Mouse (Mus musculus) gastrocnemius, adult 18-20 months (tissue): ENCODE results near the gene Zfp512. TPM values are rescaled to one million over a fixed set of nuclear protein-coding genes. Genes with fewer than 3 reads are reported as not detected.

Experiments
- DNase-seq: peaks from one replicate; pipeline ENCODE4 v3.0.0; 2021; ENCODE audit warnings: low spot score
- total RNA-seq, 2 experiments: library from RNA; stranded (reverse); gene quantifications; 2 replicates each; pipeline ENCODE4 v1.2.3; 2021

Gene Zfp512
- total RNA-seq, 2 experiments from 2014 or later, result 10.5 to 14.0 TPM

GRCm38 (mm10) chr5:31528560-31528959 lies 76.3 kb downstream of the Zfp512 start:
- no peak for DNase-seq

Other genes starting within 250 kb of the Zfp512 start
- gene Ppm1g, start 231.7 kb upstream of the Zfp512 start, total RNA-seq, result 10 to 100 TPM; 37.8 to 43.9 TPM
- 10 to 100 TPM; 50.3 to 54.9 TPM for gene Nrbp1, start 211.6 kb upstream of the Zfp512 start, total RNA-seq
- not detected for gene Gm9970, start 211.2 kb upstream of the Zfp512 start, total RNA-seq
- gene Krtcap3, start 200.7 kb upstream of the Zfp512 start, total RNA-seq, result 1 to 10 TPM; 1.9 to 2.1 TPM
- gene Ift172, start 161.3 kb upstream of the Zfp512 start, total RNA-seq, result 10 to 100 TPM; 26.2 to 26.9 TPM
- gene Fndc4, start 156.4 kb upstream of the Zfp512 start, total RNA-seq, result 1 to 10 TPM; 1.5 to 1.6 TPM
- not detected for gene Gckr, start 155.0 kb upstream of the Zfp512 start, total RNA-seq
- gene 4930548H24Rik, start 33.3 kb downstream of the Zfp512 start, total RNA-seq, result not detected
- 10 to 100 TPM; 18.6 to 19.2 TPM for gene Gpn1, start 42.3 kb downstream of the Zfp512 start, total RNA-seq
- 10 to 100 TPM; 21.4 to 24.2 TPM for gene Slc4a1ap, start 74.6 kb downstream of the Zfp512 start, total RNA-seq
- 10 to 100 TPM; 12.1 to 12.5 TPM for gene Supt7l, start 75.4 kb downstream of the Zfp512 start, total RNA-seq
- 100 to 1,000 TPM; 269 to 270 TPM for gene Mrpl33, start 144.5 kb downstream of the Zfp512 start, total RNA-seq
- gene Rbks, start 245.2 kb downstream of the Zfp512 start, total RNA-seq, result 1 to 10 TPM; 4.4 to 4.6 TPM
- 10 to 100 TPM; 33.3 to 33.8 TPM for gene Babam2, start 245.3 kb downstream of the Zfp512 start, total RNA-seq